Mouse (Mus musculus) liver, adult 2 months (tissue): Measurements from ENCODE around the gene Vasn.

ENCODE experiments used
- CTCF ChIP-seq: fragments of 200-500 bp; IDR thresholded peaks from 2 replicates; pipeline ENCODE4 v1.5.1; 2011; ENCODE audit warnings: low read depth, low read length, control low read depth
- POLR2A ChIP-seq: fragments of 200-500 bp; IDR thresholded peaks from 2 replicates; pipeline ENCODE4 v1.6.1; 2011; ENCODE audit warnings: low read length, control low read depth; ENCODE audit not compliant: insufficient read depth; ENCODE audit errors: extremely low read depth

DNA sequence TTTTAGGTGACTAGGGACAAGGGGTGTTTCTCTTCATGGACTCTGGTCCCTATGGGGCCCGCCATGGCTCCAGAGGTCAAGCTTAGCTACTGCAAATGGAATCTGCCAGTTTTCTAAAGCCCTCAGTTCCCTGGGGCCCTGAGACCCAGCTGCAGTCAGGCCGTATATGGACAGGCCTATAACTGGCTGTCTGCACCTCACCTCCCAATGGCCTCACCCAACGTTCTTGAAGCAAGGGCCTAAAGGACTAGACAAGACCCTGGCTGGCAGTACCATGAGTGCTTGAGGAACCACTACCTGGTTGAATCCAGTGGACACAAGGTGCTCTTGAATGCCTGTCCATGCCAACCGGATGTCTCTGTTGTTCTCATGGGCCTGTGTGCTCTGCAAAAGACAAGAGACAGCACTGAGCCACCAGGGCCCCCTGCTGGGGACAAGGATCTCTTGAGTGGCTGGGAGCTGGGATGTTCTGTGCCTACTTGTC, 15.6 kb downstream of the Vasn start:
- TF ChIP-seq CTCF (peak; percentile 67), POLR2A (no peak)
